Mouse (Mus musculus) ES-Bruce4 (cell line): Measurements from ENCODE around the gene Nr2f1.

Source experiments
- CTCF ChIP-seq: IDR thresholded peaks from one replicate; pipeline ENCODE4 v1.8.1; 2011; ENCODE audit warnings: low read depth, low read length
- EP300 ChIP-seq: IDR thresholded peaks from 2 replicates; pipeline ENCODE4 v1.6.1; 2011; ENCODE audit warnings: low read depth, low read length; ENCODE audit not compliant: insufficient read depth

DNA sequence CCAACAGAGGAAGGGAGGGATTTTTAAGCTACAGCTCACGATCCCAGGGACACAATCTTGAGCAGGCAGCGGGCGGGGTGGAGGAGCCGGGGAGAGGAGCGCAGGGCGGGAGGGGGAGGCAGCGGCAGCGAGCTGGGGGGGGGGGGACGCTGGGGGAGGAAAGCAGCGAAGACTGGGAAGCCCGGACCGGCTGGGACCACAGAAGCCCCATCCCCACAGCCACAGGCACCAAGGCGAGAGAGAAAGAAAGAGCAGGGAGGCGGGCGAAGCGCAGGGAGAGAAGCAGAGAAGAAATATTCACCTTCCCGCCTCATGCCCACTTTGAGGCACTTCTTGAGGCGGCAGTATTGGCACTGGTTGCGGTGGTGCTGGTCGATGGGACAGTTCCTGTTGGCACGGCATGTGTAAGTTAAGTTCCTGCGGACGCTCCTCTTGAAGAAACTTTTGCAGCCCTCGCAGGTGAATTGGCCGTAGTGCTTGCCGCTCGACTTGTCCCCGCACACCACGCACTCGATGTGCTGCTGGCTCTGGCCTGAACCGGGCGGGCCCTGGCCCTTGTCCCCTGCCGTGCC is 1.7 kb downstream of the Nr2f1 start:
- TF ChIP-seq CTCF (no peak), EP300 (no peak)
